Mouse (Mus musculus): ENCODE data around the gene Ralgapb.

DNA sequence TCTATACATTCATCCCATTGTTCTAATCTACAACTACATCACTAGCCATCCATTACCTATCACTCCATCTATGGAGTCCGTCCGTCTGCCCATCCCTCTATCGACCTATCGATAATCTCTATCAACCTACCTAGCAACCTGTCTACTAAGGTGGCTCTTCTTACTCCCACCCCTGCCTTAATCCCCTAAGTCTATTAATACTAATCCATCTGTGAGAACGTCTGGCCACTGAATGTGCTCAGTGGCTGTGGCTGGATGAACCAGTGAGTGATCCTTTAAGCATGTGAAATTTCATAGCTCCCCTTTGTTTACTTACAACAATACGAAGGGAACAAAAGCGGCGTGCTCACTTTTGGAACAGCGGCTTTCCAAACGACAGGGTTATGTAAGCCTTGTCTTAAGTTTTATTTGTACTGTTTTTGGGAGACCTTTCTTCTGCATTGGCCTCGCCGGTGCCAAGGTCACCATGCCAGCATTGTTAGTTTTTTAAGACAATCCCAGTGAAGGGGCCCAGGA, 104.2 kb downstream of the Ralgapb start:
- TF ChIP-seq CTCF (IDR thresholded peaks at IDR 0.05; ENCODE audit: low read depth, low read length): no peak
- TF ChIP-seq EP300 (IDR thresholded peaks at IDR 0.05; ENCODE audit: insufficient read depth, low read depth, low read length): no peak
- no peak for TF ChIP-seq POLR2A (IDR thresholded peaks at IDR 0.05; ENCODE audit: insufficient read depth, low read length)
